Mouse (Mus musculus) heart, postnatal 0 days (tissue): ENCODE measurements around the gene Gstz1. TPM values are rescaled to one million over a fixed set of nuclear protein-coding genes. Genes with fewer than 3 reads are reported as not detected.
A peak's percentile ranks its signal among the peaks of the same experiment; 100 is the strongest.

ENCODE experiments used
- ATAC-seq: fragments of 200-750 bp; cut with Nextera tagmentation; 2 replicates; pipeline ENCODE4 v1.8.0; 2017; ENCODE audit warnings: low read depth, moderate number of reproducible peaks, moderate library complexity; ENCODE audit not compliant: insufficient read depth
- DNase-seq: peaks from one replicate; pipeline ENCODE4 v3.0.0-alpha.2; 2016; ENCODE audit warnings: low spot score
- H3K27ac ChIP-seq: fragments of 300-500 bp; sonication (generic); 2 replicates; pipeline ENCODE4 v1.5.1; 2014; ENCODE audit warnings: low read depth, mild to moderate bottlenecking
- H3K27me3 ChIP-seq: fragments of 300-500 bp; sonication (generic); 2 replicates; pipeline ENCODE4 v1.6.1; 2014; ENCODE audit warnings: low read length, mixed read lengths; ENCODE audit not compliant: control insufficient read depth, insufficient read depth
- H3K36me3 ChIP-seq: fragments of 300-500 bp; sonication (generic); replicated peaks from 2 replicates; pipeline ENCODE4 v1.6.1; 2014; ENCODE audit warnings: low read length, mixed read lengths; ENCODE audit not compliant: control insufficient read depth, insufficient read depth
- H3K4me1 ChIP-seq: fragments of 300-500 bp; sonication (generic); 2 replicates; pipeline ENCODE4 v1.6.1; 2014; ENCODE audit warnings: antibody characterized with exemption; ENCODE audit not compliant: control insufficient read depth, insufficient read depth
- H3K4me2 ChIP-seq: fragments of 300-500 bp; sonication (generic); 2 replicates; pipeline ENCODE4 v1.6.1; 2014; ENCODE audit warnings: low read depth, mild to moderate bottlenecking, low read length, moderate library complexity
- H3K4me3 ChIP-seq: fragments of 300-500 bp; sonication (generic); 2 replicates; pipeline ENCODE4 v1.5.1; 2014; ENCODE audit warnings: low read depth, low read length
- H3K9ac ChIP-seq: fragments of 300-500 bp; sonication (generic); replicated peaks from 2 replicates; pipeline ENCODE4 v1.6.1; 2014; ENCODE audit warnings: low read depth, low read length, mixed read lengths
- H3K9me3 ChIP-seq: fragments of 300-500 bp; sonication (generic); replicated peaks from 2 replicates; pipeline ENCODE4 v1.6.1; 2016; ENCODE audit warnings: low read length; ENCODE audit not compliant: control insufficient read depth
- CTCF ChIP-seq: IDR thresholded peaks from 2 replicates; pipeline ENCODE4 v1.5.1; 2016; ENCODE audit warnings: antibody characterized with exemption, control low read depth, low read depth
- EP300 ChIP-seq: IDR thresholded peaks from 2 replicates; pipeline ENCODE4 v1.6.1; 2016; ENCODE audit warnings: antibody characterized with exemption, low read depth
- WGBS: fragments of 180-500 bp; shearing (Covaris S2); extraction: QIAGEN DNeasy Blood & Tissue Kit; methylation state at CpG from one replicate; pipeline ENCODE4 v1.1.7; 2014; 5-methylcytosine and 5-hydroxymethylcytosine counted together
- polyA plus RNA-seq: library from polyadenylated mRNA; unstranded; fragments of >200 nt; fragmentation: Nextera tagmentation; extraction: Ambion mirVana; gene quantifications from 2 replicates; pipeline ENCODE4 v1.2.1, GENCODE M21; 2015
- total RNA-seq: library from RNA; depleted of rRNA; stranded (reverse); fragments of >200 nt; gene quantifications from 2 replicates; pipeline ENCODE4 v1.2.3, GENCODE M21; 2014; ENCODE audit warnings: low replicate concordance

The Gstz1 gene
- total and polyA plus RNA-seq, 2 experiments from 2014 or later, result 36.2 to 62.9 TPM

DNA sequence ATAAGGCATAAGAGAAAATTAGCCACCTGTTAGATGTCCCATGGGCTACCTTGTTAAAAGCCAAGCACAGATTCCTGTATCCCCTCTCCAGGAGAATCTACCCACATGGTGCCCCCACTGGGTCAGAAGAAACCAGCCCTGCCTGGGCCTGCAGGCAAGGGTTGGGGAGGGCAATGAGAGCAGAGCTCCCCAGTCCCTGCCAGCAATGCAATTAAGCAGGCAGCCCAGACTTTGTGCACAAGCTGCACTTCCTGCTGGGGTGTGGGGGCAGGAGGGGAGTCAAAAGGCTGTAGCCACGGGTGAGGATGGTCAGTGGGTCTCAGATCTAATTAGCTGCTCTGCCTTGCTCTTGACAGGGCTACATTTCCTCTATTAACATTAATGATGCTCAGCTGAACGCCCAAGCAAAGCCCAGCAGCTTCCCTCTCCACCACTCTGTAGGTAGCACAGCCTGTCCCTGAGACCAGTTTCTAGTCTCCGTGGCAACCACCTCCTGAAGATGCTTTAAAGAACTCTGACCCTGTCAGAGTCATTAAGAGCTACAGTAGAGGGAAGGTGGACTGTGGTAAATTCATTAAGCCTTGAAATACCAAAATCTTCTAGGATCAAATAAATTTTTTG, 39.5 kb upstream of the Gstz1 start:
- Histone ChIP-seq H3K27me3 (peaks cover 6% of the 10 kb centered on the region), H3K36me3 (peaks cover 36% of the 10 kb centered on the region), H3K4me1 (no peaks in the 10 kb centered on the region), H3K9ac (no peak overlapping the region), H3K4me2 (no peak overlapping the region), H3K4me3 (no peak overlapping the region), H3K9me3 (no peaks in the 10 kb centered on the region), H3K27ac (no peak overlapping the region)
- no peak for ATAC-seq
- WGBS, result 55% methylated on average over 3 of the region's 3 CpGs
- no peak for DNase-seq
- TF ChIP-seq EP300 (no peak), CTCF (no peak)

DNA sequence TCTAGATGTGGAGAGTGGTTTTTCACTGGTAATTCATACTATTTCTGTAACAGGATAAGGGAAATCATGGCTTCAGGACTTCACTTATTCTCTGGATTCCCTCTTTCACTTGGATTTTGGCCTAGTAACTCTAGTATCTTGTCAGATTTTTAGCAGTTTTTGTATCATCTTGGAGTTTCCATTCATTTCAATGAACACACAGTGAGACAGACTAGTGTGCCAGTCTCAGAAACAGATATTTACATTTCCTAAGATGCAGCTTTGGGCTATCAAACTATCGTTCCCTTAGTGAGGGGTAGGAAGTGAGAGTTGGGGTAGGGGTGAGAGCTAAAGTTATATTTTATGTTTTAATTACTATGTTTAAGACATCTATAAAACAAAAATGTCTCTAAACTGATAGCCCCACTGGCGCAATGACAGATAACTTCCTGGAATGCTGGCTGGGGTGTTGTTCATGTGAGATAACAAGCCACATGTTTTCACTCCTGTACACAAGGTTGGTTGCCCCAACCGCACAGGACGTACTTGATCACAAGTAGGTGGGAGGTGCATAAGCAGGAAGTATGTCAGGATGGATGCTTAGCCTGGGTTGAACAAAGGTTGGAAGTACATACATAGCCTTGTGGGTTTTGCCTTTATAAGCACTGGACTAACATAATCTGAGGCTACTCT, 24.9 kb upstream of the Gstz1 start:
- H3K36me3 ChIP-seq, result peaks cover 71% of the 10 kb centered on the region

DNA sequence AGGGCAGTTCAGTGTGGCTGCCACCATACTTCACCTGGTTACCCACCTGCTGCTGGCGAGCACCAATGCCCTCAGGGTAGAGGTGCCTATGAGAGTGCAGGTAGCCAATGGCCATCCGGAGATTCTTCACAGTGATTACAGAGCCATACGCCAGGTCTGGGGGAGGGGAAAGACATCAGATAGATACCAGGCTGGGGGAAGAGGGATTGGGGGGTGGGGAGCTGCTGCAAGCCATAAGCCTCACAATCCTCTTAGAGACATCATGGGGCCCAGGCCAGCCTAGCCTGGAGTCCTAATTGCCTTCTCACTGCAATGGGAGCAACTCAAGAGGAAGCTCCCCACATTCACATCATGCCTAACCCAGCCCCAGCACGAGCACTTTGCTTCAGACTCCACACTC, 19.7 kb upstream of the Gstz1 start:
- no peak for TF ChIP-seq EP300
- TF ChIP-seq CTCF, result no peak
- H3K9me3 ChIP-seq, result no peaks in the 10 kb centered on the region
- no peak for ATAC-seq
- no peak overlapping the region for H3K4me3 ChIP-seq
- DNase-seq, result no peak
- H3K27ac ChIP-seq, result no peak overlapping the region
- H3K4me1 ChIP-seq, result no peaks in the 10 kb centered on the region
- H3K36me3 ChIP-seq, result peaks cover 52% of the 10 kb centered on the region
- no peak overlapping the region for H3K4me2 ChIP-seq
- no peak overlapping the region for H3K9ac ChIP-seq
- WGBS, result 87% methylated on average over 4 of the region's 4 CpGs
- no peaks in the 10 kb centered on the region for H3K27me3 ChIP-seq

More for the DNA sequence above, 24.9 kb upstream of the Gstz1 start:
- no peak for DNase-seq
- Histone ChIP-seq H3K27ac (no peak overlapping the region), H3K9ac (no peak overlapping the region), H3K4me2 (no peak overlapping the region), H3K9me3 (no peaks in the 10 kb centered on the region), H3K4me3 (no peak overlapping the region), H3K27me3 (no peaks in the 10 kb centered on the region), H3K4me1 (no peaks in the 10 kb centered on the region)
- 70% methylated on average over 4 of the region's 4 CpGs for WGBS
- no peak for ATAC-seq
- TF ChIP-seq EP300 (no peak), CTCF (no peak)

DNA sequence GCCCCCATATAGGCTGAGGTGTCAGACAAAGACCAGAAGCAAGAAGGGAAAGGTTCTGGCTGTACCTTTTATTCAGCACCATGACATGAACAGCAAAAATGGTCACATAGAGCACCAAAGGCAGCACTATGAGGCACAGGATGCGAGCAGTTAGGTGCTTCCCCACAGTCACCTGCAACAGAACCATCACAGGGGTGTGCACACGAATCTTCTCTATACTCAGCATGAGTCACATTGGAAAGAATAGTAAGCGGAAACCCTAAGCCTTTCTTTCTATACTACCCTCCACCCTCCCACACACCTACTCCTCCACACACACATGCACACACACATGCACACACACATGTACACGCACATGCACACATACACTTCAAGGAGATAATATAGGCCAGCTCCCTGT, 16.7 kb upstream of the Gstz1 start:
- Histone ChIP-seq H3K36me3 (peaks cover 35% of the 10 kb centered on the region), H3K27ac (no peak overlapping the region), H3K9ac (no peak overlapping the region), H3K4me3 (no peak overlapping the region), H3K27me3 (no peaks in the 10 kb centered on the region), H3K4me2 (no peak overlapping the region), H3K4me1 (no peaks in the 10 kb centered on the region), H3K9me3 (no peaks in the 10 kb centered on the region)
- 86% methylated on average over 4 of the region's 4 CpGs for WGBS
- no peak for ATAC-seq
- no peak for TF ChIP-seq EP300
- no peak for DNase-seq

DNA sequence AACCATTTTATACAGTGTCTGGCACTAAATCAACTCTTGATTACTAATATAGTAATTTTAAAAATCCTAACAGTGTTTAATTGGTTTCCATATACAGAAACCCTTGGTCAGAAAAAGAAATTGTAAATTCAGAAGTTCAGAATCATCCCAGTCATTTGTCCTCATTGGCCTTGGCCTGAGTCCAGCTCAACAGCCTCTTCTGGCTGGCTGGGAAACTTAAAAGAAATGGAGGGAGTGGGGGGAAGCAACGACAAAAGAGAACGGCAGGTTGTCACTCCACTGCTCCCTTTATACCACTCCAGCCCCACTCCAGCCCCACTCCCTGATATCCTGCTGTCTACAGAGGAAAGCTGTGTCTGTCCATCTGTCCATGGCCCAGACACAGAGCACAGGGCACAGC, 15.8 kb upstream of the Gstz1 start:
- Histone ChIP-seq H3K27ac (no peak overlapping the region), H3K9me3 (no peaks in the 10 kb centered on the region), H3K4me1 (no peaks in the 10 kb centered on the region), H3K4me3 (no peak overlapping the region), H3K27me3 (no peaks in the 10 kb centered on the region), H3K4me2 (no peak overlapping the region), H3K36me3 (peaks cover 35% of the 10 kb centered on the region), H3K9ac (no peak overlapping the region)
- DNase-seq, result no peak
- no peak for ATAC-seq
- TF ChIP-seq EP300 (no peak), CTCF (no peak)
- WGBS, result 44% methylated on average over 2 of the region's 2 CpGs

DNA sequence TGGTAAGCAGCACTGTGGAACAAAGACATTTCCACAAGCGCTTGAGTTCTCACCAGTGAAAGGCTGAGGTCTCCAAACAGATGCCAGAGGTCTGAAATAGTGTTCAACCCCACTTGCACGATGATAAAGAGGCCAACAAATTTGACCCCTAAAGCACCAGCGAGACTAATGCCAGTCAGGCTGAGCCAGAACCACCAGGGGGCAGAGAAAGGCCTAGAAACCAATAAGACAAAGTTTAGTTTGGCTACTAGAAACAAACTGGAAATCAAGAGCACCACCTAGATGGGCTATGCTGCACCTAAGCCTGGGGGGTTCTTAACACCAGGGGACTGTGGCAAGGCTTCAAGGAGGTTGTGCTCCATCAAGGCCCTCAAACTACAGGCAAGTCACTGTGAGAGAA, 15.3 kb upstream of the Gstz1 start:
- 43% methylated on average over 3 of the region's 3 CpGs for WGBS
- Histone ChIP-seq H3K27ac (no peak overlapping the region), H3K4me2 (no peak overlapping the region), H3K9me3 (no peaks in the 10 kb centered on the region), H3K36me3 (peaks cover 35% of the 10 kb centered on the region), H3K9ac (no peak overlapping the region), H3K27me3 (no peaks in the 10 kb centered on the region), H3K4me3 (no peak overlapping the region), H3K4me1 (no peaks in the 10 kb centered on the region)
- ATAC-seq (no peak), DNase-seq (peak; percentile 13)
- TF ChIP-seq EP300, result no peak
- TF ChIP-seq CTCF, result peak; percentile 62
